Mouse (Mus musculus): Measurements from ENCODE around the gene Barx2. TPM values are rescaled to one million over a fixed set of nuclear protein-coding genes. Genes with fewer than 3 reads are reported as not detected.

Barx2 gene
- total RNA-seq, 1 experiment from 2014 or later: not detected

DNA sequence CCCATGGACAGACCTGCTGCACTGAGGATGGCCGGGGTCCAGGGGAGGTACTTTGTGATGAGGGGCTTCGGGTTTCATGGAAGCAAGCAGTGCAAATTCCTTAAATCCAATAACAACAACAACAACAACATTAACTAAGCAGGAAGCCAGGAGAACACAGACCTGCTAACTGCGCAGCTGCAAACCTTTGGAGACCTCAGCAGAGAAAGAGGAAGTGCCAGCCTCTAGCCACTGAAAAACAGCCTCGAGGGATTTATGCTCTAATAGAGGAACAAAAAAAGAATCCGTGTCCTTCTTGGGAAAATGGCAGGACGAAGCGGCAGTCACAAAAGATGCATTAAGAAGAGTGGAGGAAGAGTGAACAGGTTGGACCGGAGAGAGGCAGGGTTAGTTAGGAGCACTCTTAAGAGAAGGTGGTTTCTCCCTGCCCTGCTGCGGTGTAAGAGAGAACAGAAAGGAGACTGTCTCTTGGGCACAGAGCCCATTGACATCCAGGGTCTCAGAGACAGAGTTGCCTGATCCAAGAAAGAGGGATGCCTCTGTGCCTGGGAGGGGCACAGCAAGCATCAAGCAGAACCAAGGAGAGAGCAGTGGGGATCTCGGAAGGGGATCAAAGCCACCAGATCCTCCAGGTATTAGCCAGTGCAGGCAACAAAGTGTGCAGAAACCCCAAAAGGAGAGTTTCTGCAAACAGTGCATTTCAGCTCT is 72.0 kb downstream of the Barx2 start:
- ATAC-seq (replicated peaks; ENCODE audit: insufficient number of reproducible peaks, low FRiP score, low TSS enrichment, poor library complexity, severe bottlenecking): no peak

DNA sequence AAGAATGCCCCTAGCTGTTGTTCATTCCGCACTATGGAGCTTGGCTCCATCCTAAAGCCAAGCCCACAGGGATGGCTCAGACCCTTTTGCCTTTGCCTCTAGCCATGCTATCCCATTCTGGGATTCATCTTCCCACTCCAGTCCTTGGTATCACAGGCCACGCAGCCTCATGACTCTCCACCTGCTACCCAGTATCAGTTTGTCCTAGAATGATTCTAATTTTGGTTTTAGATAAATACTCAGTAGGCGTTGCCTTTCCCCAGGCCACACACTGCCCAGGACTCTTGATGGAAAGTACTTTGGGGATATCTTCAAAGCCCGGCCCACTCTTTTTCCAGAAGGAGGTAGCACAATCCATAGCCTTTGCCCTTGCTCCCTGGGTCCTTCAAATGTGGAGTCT is 72.7 kb downstream of the Barx2 start:
- ATAC-seq (replicated peaks; ENCODE audit: insufficient number of reproducible peaks, low FRiP score, low TSS enrichment, poor library complexity, severe bottlenecking): no peak

DNA sequence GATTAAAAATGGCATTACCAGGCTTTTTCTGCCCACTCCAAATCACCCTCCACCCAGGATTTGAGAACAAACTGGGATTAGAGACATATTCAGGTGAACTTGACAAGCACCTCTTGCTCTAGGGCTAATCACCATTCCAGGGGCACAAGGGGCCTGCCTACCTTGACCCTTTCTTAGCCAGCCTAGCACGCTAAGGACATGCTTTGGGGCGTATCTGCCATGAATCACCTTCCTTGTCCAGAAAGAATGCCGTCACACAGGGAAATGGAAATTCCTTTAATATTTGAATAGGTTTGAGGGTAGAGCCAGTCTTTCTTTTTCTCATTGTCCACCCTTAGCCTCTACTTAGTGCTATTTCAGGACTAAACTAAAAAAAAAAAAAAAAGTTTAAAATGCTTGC is 73.2 kb downstream of the Barx2 start:
- ATAC-seq (replicated peaks; ENCODE audit: insufficient number of reproducible peaks, low FRiP score, low TSS enrichment, poor library complexity, severe bottlenecking): no peak

DNA sequence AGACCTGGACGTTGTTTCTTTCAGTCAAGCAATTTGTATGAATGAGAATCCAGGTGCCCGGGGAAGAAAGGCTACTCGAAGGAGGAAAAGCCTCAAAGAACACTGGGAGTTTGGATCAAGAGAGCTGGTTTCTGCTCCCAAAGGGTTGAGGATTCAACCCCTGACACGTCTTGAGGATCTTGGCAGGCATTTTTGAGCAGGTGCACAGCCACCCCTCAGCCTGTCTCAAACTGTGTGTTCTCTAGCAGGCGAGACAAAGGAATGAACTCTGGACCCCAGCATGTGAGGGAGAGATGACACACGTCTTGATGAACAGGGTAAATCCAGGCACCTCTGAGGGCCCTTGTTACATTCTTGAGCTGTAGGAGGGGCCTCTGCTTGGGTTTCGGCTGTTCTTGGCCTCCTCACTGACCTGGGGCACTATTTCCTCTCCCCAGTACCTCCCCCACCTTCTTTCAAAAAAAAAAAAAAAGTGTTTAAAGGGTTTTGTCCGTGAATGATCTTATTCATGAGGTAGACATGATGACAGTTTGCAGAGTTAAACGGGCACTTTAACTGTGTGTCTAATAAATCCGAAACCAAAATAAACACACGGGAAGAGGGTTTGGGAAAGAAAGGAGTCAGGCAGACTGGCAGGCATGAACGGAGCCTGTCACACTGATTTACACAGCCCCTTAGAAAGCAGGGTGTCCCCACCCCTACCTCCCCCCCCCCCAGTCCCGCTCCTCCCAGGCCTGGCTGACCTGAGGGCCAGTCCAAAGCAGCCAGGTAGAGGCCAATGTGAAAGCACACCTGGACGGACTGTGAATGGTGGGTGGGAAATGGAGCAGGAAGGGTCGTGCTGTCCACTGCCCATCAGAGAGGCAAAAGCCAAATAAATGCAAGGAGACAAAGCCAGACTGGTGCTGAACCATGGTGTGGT is 73.9 kb downstream of the Barx2 start:
- ATAC-seq (replicated peaks; ENCODE audit: insufficient number of reproducible peaks, low FRiP score, low TSS enrichment, poor library complexity, severe bottlenecking): no peak

DNA sequence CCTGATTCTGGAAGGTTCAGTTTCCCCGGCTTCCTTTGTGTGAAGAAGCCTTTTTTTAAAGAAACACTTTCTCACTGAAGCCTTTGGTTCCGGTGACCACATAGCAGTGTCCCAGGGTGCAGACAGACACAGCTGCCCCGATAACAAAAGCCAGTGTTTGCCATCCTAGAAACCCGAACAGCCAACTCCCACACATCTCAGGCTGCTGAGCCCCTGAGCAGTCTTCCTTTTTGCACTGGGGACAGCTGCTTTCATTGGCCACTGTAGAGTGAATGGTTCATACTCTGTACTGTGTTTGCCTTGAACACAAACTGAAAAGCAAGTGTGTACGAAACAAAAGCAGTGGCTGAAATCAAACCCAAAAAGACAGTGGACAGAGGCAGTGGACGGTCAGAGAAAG is 75.2 kb downstream of the Barx2 start:
- no peak for ATAC-seq (replicated peaks; ENCODE audit: insufficient number of reproducible peaks, low FRiP score, low TSS enrichment, poor library complexity, severe bottlenecking)

DNA sequence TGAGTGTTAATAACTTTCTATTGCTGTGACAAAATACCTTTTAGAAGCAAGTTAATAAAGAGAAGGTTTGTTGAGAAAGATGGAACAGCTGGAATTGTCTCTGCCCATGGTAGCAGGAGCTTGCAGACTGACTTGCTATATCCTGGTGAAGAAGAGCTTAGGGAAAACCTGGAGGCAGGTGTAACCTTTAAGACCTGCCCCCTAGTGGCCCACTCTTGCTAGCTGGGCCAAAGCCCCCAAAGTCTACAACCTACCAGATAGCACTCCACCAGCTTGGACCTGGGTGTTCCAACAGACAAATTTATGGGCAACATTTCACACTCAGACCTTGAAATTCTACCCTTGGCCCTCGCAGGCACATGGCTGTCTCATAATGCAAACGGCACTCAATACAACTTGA is 104.5 kb downstream of the Barx2 start:
- no peak for ATAC-seq (replicated peaks; ENCODE audit: insufficient number of reproducible peaks, low FRiP score, low TSS enrichment, poor library complexity, severe bottlenecking)

DNA sequence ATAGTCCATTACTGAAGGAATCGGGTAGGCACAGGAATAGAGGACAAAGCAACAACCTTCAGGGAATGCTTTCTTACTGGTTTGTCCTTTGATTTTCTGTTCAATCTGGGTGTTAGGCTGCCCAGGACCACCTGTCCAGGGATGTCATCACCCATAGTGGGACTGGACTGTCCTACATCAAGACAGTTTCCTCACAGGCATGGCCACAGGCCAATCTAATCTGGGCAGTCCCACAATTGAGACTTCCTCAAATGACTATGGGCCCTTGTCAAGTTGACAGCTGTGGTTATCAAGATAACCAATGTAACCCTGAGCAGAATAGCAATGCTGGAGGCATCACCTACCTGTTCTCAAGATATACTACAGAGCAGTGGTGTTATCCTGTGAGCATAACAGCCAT is 110.6 kb downstream of the Barx2 start:
- ATAC-seq (replicated peaks; ENCODE audit: insufficient number of reproducible peaks, low FRiP score, low TSS enrichment, poor library complexity, severe bottlenecking): no peak

Other genes starting within 250 kb of the Barx2 start
- under 0.01 to 3.7 TPM (median 0.49 TPM) in 3 replicates for gene Arhgap32, start 202.7 kb upstream of the Barx2 start, total RNA-seq (2017)